Mouse (Mus musculus) ES-CJ7 (cell line): ENCODE data around the gene Prkca.
A peak's percentile ranks its signal among the peaks of the same experiment; 100 is the strongest.

ENCODE experiments used
- DNase-seq: peaks from one replicate; pipeline ENCODE4 v3.0.0; 2011; ENCODE audit warnings: low read depth, low spot score

The Prkca gene

DNA sequence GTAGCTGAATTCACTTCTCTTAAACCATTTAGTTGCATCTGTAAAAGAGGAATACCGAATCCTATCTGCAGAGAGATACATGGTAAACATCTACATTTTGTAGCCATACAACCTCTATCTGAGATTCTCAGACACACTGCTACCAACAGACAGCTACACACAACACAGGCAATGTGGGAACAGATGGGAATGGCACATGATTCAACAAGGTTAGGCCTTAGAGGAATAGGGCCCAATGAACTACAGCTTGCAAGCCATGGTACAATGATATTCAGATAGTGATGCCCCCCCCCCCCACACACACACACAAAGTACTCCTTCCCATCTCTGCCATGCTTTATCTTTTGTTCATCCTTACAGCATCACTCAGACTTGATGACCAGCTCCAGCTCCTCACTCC is 181.1 kb downstream of the Prkca start:
- DNase-seq, result no peak

DNA sequence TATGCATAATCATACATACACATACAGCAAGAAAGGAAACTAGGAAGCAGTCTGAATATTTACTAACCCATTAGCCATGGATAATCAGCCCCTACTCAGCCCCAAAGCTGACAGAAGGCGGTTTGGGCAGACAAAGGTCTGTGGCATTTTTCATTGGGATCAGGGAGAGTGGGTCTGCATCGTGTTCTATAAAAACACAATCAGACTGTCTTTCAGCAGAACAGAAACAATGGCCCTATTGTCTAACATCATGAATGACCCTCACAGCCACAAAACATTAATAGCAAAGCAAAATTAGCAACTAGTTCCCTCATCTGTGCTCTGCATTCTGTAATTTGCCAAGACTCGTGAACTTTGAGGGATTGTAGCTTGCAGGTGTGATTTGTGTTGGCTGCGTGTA is 181.6 kb downstream of the Prkca start:
- DNase-seq, result no peak

DNA sequence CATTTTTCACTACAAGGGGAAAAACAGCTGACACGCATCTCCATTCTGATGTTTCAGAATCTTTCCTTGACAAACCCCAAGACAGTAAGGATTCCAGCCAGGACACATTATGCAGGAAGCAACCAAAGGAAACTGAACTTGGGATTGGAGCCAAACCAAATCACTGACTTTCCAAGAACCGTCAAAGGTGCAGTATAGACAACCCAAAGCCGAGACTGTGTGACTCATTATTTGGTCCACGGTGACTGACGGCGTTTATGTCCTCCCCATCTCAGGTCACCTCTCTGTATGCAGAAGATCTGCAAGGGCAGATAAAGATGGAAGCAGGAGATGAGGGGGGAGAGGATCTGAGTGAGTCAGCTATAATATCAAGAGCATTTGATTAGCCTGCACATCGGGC is 183.7 kb downstream of the Prkca start:
- no peak for DNase-seq

DNA sequence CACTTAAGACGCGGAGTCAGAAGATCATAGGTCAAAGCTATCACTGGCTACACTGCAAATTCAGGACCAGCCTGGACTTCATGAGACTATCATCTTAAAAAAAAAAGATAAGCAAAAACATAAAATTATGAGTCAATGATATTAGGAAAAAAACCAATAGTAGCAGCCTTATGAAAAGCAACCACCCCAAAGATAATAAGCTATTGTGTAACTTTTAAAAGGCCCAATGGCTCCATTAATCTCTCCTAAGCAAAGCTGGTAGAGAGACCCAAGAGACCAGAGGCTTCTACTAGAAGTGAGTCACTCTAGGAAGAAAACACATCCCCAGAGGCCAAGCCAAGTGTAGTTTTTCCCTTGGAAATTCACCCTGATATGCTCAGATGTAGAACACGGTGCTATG is 185.7 kb downstream of the Prkca start:
- DNase-seq, result no peak

DNA sequence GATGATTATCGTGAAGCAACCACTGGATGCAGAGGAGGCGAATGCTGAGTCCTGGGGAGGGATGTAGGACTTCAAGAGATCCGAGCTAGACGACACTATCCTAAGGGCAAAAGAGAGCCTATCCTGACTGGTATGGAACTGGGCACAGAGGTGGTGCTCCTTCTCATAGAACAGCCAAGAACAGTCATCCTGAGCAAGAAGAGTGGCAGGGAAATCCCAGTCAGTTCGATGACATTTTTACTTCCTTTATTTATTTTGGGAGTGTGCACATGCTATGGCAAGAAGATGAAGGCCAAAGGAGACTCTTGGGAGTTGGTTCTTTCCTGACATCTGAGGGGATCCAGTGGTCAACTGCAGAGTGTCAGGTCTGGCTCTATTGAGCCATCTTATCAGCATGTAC is 186.7 kb downstream of the Prkca start:
- DNase-seq, result no peak

DNA sequence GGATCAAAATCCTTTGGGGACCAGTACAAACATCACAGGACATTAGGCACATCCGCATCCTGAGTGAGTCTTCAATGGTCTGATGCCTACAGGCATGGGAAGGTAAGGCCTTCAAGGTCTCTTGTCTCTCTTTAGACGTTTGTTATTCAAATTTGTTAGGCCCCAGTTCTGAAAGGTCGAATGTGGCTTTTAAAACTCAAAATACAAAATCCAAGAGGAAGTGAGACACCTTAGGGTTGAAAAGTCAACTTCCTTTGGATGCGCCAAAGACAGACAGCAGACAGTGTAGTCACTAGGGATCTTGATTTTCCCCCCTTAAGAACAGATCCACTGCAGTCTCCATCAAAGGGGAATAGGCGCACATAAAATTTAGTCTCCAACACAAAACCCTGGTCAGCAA is 187.6 kb downstream of the Prkca start:
- peak; percentile 13 for DNase-seq

DNA sequence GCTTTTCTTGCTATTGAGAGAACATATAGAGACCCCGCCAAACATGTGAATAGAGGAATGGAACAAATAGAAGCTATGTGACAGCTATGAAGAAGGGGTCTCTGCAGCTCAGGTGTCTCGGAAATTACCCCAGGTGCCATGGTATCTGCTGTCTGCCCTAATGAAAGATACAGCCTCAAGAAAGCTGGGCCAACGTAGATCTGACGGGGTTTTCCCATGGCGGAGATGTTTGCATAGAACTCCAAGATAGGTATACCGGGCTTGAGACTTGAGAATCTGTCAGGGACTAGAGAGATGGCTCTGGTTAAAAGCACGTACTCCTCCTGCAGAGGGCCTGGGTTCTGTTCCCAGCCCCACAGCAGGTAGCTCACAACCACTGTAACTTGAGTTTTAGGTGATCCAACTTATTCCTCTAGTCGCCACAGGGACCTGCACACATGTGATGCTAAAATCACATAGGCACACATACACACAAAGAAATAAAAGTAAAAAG is 188.6 kb downstream of the Prkca start:
- DNase-seq, result no peak

DNA sequence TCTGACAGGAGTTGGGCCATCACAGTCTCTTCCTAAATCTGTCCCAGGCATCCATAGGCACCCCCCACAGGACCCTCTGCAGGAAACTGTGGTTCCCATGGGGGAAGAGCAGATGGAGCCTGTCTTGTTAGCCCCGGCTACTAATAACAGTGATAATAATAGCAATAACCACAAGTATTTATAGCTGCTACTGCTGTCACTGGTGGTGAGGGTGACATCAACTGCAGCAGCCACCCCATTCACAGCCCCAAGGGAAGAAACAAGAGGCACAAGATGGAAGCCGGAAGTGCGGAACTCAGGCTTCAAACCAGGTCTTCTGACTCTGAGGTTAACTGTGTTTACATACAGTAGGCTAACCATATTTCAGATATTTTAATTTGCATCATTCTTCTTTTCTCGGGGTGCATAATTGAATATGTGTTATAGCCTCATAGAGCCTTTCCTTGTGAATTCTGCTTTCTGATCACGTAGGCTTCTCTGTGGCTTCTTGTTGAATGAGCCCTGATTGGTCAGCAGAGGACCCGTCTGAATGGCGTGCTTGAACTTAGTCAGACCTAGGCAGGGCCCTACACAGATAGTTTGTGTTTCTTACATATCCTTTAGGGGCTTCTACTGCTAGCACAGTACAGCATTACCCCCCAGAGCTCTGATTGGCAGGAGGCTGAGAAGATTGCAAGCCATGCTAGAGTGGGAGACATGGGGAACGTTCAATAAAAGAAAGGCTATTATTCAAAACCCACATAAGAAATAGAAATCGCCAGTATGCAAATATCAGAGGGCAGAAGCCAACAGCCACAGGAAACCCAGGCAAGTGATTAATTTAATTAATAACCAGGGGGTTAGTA is 189.5 kb downstream of the Prkca start:
- DNase-seq, result no peak

DNA sequence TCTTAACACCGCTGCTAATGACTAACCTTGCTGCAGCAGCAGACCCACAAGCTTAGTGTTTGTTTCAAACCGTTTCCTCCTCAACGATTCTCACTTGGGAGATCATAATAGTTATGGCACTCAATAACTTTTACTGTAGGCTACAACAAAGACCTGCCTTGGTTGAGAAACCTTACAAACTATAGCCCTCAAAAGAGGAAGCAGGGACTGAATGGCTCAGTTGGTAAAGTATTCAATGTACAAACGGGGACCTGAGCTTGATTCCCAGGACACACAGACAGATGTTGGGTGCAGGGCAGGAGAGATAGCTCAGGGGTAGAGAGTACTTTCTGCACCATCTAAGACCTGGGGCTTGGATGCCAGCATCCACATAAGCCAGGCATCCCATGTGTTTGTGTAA is 191.1 kb downstream of the Prkca start:
- DNase-seq, result no peak

DNA sequence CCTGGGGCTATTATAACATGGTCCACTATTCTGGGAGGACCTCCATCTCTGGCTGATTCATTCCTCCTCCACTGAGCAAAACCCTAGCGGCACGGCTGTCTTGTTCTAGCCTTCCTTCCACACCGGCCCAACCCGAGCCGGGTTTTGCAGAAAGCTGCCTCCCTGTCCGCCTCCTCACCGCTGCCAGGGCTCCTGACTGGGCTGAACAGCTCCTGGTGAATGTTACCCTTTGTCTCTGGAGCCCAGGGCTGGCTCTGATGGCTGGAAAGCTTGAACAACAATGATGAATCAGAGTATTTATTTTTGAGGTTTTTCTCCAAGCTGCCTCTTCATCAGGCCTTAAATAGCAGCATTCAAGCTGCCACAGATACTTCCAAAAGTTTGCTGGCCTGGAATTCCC is 193.3 kb downstream of the Prkca start:
- DNase-seq, result no peak

DNA sequence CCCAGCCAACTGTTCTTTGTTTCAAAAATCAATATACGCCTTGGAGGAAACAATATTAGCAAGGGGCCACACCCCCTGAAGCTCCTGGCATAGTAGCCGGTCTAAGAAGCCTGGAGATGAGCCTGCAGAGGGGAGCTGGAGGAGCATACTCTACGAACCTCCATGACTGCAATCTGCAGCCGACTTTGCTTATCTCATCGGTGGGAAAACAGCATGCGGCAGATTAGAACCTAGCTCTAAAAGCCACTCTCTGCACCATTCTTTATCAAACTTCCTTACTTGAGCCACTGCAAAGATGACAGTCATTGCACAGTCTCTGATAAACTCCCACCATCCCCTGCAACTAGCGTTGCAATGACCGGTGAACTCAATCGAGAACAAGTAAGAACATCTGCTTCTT is 194.5 kb downstream of the Prkca start:
- DNase-seq, result no peak

DNA sequence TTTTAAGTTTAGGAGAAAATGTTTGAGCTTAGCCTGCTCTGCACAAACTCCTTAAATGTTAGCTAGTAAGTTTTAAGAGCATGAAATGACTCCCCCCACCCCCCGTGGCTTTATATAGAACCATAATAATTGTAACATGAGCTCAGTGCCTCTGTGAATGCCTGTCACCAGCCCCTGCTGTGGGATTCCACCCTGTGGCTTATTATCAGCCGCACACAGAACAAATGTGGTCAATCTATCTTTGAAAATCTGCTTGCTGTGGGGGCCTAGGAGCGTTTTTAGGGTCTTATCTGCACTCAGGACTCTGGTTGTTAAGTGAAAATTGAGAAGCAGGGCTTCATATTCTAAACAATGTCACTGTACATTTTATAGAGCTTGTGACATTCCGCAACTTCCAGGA is 195.2 kb downstream of the Prkca start:
- DNase-seq, result no peak

DNA sequence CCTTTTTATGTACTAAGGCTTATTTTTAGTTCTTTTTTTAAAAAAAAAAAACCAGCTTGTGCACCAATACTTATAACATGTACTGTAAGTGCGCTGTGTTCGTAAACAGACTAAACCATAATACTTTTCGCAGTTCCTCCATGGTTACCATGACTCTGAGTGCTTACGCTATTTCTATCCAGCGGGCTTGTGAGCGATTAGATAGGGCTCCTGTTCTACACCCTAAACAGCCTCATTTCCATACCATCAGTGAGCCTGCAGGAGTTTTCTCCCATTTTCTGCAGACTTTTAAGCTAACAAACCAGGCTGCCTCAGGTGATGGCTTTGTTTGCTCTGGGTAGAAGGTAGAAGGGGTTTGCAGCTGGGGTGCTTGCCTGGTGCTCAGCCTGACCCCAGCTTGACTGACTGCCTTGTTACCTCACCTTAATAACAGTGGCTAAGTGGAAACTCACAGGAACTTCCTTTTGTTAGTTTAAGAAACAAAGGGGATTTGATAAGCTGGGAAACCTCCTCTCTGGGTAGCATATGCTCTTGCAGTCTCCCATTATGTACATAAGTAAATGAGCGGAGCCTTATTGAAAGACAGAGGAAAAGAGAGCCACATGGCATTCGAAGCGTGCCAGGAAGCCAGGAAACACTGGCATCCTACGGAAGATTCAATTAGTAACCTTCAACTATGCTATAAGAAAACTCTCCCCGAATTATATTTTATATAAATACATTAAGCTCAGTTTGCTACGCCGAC is 197.8 kb downstream of the Prkca start:
- DNase-seq, result no peak

DNA sequence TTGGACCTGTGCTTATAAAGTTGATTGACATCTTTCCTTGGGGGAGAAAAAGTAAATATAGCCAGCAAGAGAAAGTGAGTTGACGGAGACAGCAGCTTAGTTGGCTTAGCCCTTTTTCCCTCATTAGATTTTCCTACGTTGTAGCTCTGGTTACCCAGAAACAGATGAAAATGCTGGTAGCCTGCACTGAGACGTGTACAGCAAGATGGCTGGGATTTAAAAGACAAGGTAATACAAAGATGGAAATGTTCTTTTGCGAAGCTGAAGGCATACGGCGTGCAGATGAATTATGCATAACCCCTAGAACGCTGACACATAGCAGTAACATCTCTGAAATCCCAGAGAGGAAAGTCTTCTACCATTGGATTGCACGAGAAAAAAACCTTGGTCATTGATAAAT is 198.6 kb downstream of the Prkca start:
- no peak for DNase-seq

DNA sequence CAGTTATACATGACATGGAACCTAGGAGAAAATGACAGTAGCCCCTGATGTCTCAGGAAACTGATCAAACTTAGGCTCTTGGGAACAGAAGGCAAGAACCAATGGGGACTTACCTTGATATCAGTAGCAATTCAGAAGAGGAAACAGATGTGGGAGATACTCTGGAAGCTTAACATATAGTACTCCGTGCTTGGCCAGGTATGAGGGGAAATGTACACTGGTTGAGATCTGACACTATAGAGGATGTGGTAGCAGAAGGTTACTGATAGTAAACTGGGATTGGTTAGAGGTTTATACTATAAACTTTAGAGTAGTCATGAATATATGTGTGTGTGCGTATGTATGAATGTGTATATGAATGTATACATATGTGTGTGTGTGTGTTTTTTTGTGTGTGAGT is 200.0 kb downstream of the Prkca start:
- DNase-seq, result no peak

DNA sequence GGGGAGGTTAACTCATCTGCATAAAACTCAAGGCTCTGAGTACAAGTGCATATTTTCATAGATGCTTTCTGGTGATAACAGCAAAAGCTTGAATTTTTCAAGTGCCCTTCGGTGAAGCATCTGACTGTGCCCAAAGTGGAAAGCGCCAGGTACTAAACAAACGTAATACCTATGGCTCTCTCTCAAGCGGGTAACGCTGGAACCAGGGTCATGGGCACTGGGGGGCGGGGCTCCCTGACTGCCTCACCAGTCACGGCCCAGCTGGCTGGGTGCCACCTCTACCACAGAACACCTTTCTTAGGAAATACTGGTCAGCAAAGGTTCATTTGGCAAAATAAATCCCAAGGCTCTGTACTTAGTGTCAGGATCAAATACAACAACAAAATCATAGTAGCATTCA is 203.7 kb downstream of the Prkca start:
- DNase-seq, result no peak

DNA sequence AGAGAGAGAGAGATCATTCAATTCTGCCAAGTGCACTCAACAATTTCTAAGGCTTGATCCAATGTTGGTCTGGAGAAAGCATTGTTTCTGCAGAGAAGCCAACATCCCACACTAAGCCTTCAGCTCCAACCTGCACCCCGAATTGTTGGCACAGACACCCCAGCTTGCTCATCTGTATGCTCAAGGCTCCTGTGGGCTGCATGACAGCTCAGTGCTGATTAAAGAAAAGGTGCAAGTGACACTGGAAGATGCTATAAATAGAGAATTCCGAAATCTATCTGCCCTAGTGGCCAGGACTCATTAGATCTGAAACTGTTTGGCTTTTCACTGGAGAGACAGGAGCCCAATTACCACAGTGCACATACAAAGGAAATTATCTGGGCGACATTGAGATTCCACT is 207.4 kb downstream of the Prkca start:
- no peak for DNase-seq

DNA sequence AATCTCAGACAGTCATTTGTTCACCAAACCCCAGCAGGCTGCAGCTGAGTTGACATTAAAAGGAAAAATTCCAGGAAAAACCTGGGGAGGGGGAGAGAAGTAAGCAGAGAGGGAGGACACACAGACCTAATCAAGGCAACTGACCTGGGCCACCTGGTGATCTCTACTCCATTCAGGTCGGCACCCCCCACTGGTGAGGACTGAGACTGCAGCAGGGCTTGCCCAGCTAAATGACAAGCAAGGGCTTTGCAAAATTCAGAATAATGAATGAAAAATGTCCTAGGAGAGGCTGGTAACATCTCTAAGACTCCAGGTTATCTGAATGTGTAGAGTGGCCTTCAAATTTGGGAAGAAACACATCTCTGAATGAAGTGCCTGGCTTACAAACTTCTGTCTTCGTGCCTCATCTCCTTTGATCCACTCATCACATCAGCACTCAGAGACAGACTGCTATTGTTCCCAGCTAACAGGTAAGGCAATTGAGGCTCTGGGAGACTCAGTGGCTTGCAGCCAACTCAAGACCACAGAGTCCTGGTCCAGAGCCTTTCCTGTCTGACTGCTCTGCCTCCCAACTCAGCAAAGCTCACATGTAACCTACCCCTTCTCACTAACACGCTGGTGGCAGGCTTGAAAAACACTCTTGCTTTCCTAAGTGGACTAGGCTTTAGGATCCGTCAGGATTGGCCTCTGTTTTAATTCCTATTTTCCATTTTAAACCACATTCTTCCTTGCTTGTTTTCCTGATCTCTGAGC is 208.1 kb downstream of the Prkca start:
- no peak for DNase-seq

DNA sequence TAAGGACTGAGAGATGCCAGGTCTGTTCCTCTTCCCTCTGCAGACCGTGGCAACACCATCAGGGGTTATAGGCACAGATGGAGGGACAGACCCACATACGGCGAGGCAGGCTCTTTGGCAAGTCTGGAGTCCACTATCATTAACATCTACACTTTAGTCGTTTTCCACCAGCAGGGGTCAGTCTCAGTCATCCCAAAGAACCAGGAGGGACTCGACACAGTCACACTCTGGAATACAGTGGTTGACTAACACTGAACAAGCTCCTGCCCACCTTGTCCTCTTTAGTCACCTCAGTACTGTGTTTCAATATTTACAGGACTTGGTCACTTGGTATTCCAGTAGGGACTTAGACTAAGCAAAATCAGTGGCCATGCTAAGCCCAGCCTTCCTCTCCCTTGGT is 215.1 kb downstream of the Prkca start:
- DNase-seq, result peak; percentile 41

DNA sequence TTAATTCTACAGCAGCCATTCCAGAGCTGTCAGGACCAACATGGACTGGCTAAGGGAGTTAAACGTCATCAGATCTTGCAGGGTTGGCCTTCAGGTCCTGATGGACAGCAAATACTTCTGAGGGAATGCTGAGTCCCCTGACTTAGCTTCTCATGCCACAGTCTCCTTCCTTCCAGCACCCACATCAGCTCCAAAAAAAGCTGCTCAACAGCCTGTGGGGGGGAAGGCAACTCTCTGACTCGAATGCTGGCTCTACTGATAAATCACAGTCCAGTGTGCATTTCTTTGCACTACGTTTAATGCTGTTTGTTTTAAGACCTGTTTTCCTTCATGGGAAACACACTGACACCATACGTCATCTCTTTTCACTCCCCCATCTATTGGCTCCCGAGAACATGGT is 215.8 kb downstream of the Prkca start:
- DNase-seq, result no peak

DNA sequence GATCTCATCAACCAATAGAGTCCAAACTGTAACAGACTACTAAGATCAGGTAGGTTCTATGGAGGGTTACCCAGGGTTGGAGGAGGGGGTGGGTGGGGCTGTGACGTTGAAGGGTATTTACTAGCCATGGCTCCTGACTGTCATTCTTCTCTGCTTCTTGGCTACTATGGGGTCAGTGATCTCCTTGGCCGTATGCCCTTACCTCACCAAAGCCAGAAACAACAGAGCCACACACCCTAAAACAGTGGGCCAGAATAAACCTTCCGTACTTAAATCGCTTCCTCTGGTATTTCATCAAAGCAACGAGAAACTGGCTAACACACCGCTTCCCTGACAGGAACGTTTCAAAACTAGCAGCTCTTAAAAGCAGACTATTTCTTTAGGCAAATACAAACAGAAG is 221.2 kb downstream of the Prkca start:
- DNase-seq, result no peak

DNA sequence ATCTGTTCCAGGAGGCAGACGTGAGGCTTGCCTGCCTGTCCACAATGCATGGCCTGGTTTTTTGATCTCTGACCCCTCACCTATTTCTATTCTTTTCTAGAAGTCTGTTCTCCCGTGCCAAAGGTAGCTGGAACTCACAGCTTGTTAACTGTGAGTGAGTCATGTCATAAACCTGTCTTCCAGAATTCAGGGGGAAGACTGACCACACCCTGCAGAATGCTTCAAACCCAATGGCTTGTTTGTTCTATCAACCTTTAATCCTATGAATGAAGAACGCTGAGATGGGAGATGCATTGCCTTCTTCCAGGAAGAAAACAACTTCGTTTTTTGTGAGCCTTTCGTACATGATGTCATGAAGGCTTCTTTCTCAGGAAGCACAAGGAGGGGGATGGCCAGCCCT is 223.0 kb downstream of the Prkca start:
- no peak for DNase-seq
